Mouse (Mus musculus): Measurements from ENCODE around the gene St6galnac3.
"Not testable (repeated sequence)": the region's sequence is repeated elsewhere in the genome, so short reads cannot be mapped to it uniquely, and the experiment has no call there.

GRCm38 (mm10) chr3:153384651-153385050, 340.3 kb downstream of the St6galnac3 start:
- not testable (repeated sequence) for TF ChIP-seq EP300 (optimal IDR thresholded peaks at IDR 0.05); CTCF (IDR thresholded peaks at IDR 0.05; ENCODE audit: low read depth)
